Mouse (Mus musculus) spleen, postnatal 10 days (tissue): ENCODE measurements around the gene Tmod3.
"Not testable (repeated sequence)": the region's sequence is repeated elsewhere in the genome, so short reads cannot be mapped to it uniquely, and the experiment has no call there.

Source experiments
- DNase-seq, 2 experiments: peaks; one replicate each; pipeline ENCODE4 v3.0.0; 2021 to 2022; ENCODE audit warnings: low spot score in 2 of 2

Gene Tmod3

GRCm38 (mm10) chr9:75498571-75498970 lies 60.9 kb downstream of the Tmod3 start:
- DNase-seq: no peak

- DNase-seq: no peak
Measured at GRCm38 (mm10) chr9:75495945-75496344, 63.5 kb downstream of the Tmod3 start.

GRCm38 (mm10) chr9:75494407-75495005 lies 65.0 kb downstream of the Tmod3 start:
- DNase-seq: no peak

- not testable (repeated sequence) for DNase-seq
Measured at GRCm38 (mm10) chr9:75488255-75488654, 71.2 kb downstream of the Tmod3 start.

GRCm38 (mm10) chr9:75485231-75485630 lies 74.2 kb downstream of the Tmod3 start:
- DNase-seq: no peak

GRCm38 (mm10) chr9:75480536-75481075 lies 78.9 kb downstream of the Tmod3 start:
- DNase-seq: no peak

GRCm38 (mm10) chr9:75479106-75479725 lies 80.2 kb downstream of the Tmod3 start:
- no peak for DNase-seq

GRCm38 (mm10) chr9:75477212-75477611 lies 82.2 kb downstream of the Tmod3 start:
- DNase-seq: no peak

- peak in 1 of 2 experiments; percentile 36 for DNase-seq
Measured at GRCm38 (mm10) chr9:75468297-75468696, 91.2 kb downstream of the Tmod3 start.

- DNase-seq: no peak
Measured at GRCm38 (mm10) chr9:75467581-75467980, 91.9 kb downstream of the Tmod3 start.

GRCm38 (mm10) chr9:75466641-75467040 lies 92.8 kb downstream of the Tmod3 start:
- DNase-seq: no peak

- no peak for DNase-seq
Measured at GRCm38 (mm10) chr9:75465856-75466255, 93.6 kb downstream of the Tmod3 start.

GRCm38 (mm10) chr9:75463050-75463660 lies 96.3 kb downstream of the Tmod3 start:
- DNase-seq: no peak

GRCm38 (mm10) chr9:75455684-75456083 lies 103.8 kb downstream of the Tmod3 start:
- DNase-seq: no peak

GRCm38 (mm10) chr9:75453994-75454393 lies 105.5 kb downstream of the Tmod3 start:
- no peak for DNase-seq

GRCm38 (mm10) chr9:75448021-75448420 lies 111.4 kb downstream of the Tmod3 start:
- DNase-seq: no peak
